18 mouse cellular contexts compared by ENCODE assay signal in the genomic region with DNA sequence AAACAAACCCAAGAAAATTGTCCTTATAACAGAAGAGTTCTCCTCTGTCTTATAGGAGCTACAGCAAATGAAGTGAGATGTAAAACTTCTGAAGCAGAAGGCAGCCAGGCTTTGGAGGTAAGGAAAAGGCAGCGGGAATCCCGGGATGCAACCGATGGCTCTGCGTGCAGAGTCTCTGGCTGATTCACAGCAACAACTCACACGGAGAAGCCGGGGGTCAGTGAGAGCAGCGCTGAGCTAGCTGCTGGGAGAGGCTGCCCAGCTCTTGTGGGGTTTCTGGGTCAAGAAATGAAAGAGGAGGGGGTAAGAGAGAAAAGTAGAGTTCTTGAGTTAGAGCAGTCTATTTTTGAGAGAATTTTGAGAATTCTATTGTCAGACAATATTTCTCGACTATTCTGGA.
A peak's percentile ranks its signal among the peaks of the same experiment; 100 is the strongest.
DNase-seq lines count a peak whose midpoint lies in the region; ATAC-seq lines count a peak whose summit lies in the region.
"Had no signal": no experiment of that assay in that cellular context is flagged by ENCODE, and none has a peak within 500 bp of the region (broad histone marks: within the 10 kb centered on the region; RNA-seq: fewer than 3 reads in every experiment).

No protein-coding gene starts in this region.

- no peak for ATAC-seq in heart, embryonic 13.5 days (ENCODE audit: extremely low read depth, insufficient number of reproducible peaks, low FRiP score, low TSS enrichment)
- ATAC-seq in midbrain, embryonic 11.5 days (ENCODE audit: low FRiP score): 0 out of 2 replicates have a peak, but pooled peaks have one; percentile 43
- no peak for ATAC-seq in midbrain, embryonic 14.5 days (ENCODE audit: low FRiP score, low TSS enrichment)
- ATAC-seq in megakaryocyte, adult 5-6 weeks (ENCODE audit: poor library complexity, severe bottlenecking): no peak
- ATAC-seq: hindbrain, embryonic 16.5 days; liver, embryonic 12.5 days had no signal

- H3K36me3 ChIP-seq in heart, embryonic 13.5 days: peaks cover 5% of the 10 kb centered on the region
- no peaks in the 10 kb centered on the region for H3K36me3 ChIP-seq in midbrain, embryonic 11.5 days (ENCODE audit: control insufficient read depth, insufficient read depth, low read length)
- H3K36me3 ChIP-seq in midbrain, embryonic 14.5 days (ENCODE audit: control insufficient read depth, insufficient read depth, low read length): peaks cover 6% of the 10 kb centered on the region; the same call in 1 of the 2 replicates
- H3K36me3 ChIP-seq: embryonic facial prominence, embryonic 13.5 days; liver, embryonic 12.5 days; lung, embryonic 15.5 days had no signal

- H3K4me1 ChIP-seq in heart, embryonic 13.5 days: peaks cover 21% of the 10 kb centered on the region; the same call in 1 of the 2 replicates
- no peaks in the 10 kb centered on the region for H3K4me1 ChIP-seq in midbrain, embryonic 11.5 days (ENCODE audit: control insufficient read depth, insufficient read depth, low read length)
- H3K4me1 ChIP-seq in midbrain, embryonic 14.5 days (ENCODE audit: control insufficient read depth, insufficient read depth, low read length): no peaks in the 10 kb centered on the region
- H3K4me1 ChIP-seq: embryonic facial prominence, embryonic 13.5 days; limb, embryonic 10.5 days; liver, embryonic 12.5 days; neural tube, embryonic 13.5 days had no signal

- H3K4me3 ChIP-seq in heart, embryonic 13.5 days: no peak overlapping the region
- H3K4me3 ChIP-seq in midbrain, embryonic 11.5 days (ENCODE audit: low read depth, low read length): no peak overlapping the region
- H3K4me3 ChIP-seq in midbrain, embryonic 14.5 days (replicated peaks; ENCODE audit: low read depth, low read length): no peak overlapping the region
- H3K4me3 ChIP-seq: embryonic facial prominence, embryonic 13.5 days; layer of hippocampus, adult 2 months; limb, embryonic 10.5 days; liver, embryonic 12.5 days; lung, embryonic 15.5 days; neural tube, embryonic 13.5 days had no signal

- DNase-seq in adrenal gland, postnatal 25 days: peak; percentile 15
- DNase-seq in adrenal gland, postnatal 4 days (ENCODE audit: low spot score in 2 of 2): no peak
- no peak for DNase-seq in heart, postnatal 36 days
- DNase-seq in midbrain, embryonic 11.5 days (ENCODE audit: low spot score, missing footprints): no peak
- DNase-seq in midbrain, embryonic 14.5 days: no peak
- DNase-seq: gastrocnemius, postnatal 36 days; right cerebral cortex, postnatal 4 days; thymus, postnatal 36 days had no signal

- intact Hi-C loops in heart, postnatal 36 days (cut with DNase I): no loop called here

- no peak overlapping the region for H3K9ac ChIP-seq in heart, embryonic 13.5 days
- H3K9ac ChIP-seq in midbrain, embryonic 11.5 days (ENCODE audit: low read length): no peak overlapping the region
- no peak overlapping the region for H3K9ac ChIP-seq in midbrain, embryonic 14.5 days (replicated peaks; ENCODE audit: low read length)
- H3K9ac ChIP-seq: embryonic facial prominence, embryonic 13.5 days; liver, embryonic 12.5 days; lung, embryonic 15.5 days; neural tube, embryonic 13.5 days had no signal

- no peaks in the 10 kb centered on the region for H3K27me3 ChIP-seq in heart, embryonic 13.5 days (replicated peaks)
- H3K27me3 ChIP-seq in midbrain, embryonic 11.5 days (ENCODE audit: control insufficient read depth, insufficient read depth, low read length): no peaks in the 10 kb centered on the region
- H3K27me3 ChIP-seq in midbrain, embryonic 14.5 days (ENCODE audit: control insufficient read depth, insufficient read depth, low read length): no peaks in the 10 kb centered on the region
- H3K27me3 ChIP-seq: CH12.LX; embryonic facial prominence, embryonic 13.5 days; liver, embryonic 12.5 days; lung, embryonic 15.5 days; neural tube, embryonic 13.5 days had no signal

- 55% methylated on average over 8 of the region's 8 CpGs for WGBS in heart, embryonic 13.5 days
- 47% methylated on average over 8 of the region's 8 CpGs for WGBS in midbrain, embryonic 11.5 days
- 45% methylated on average over 8 of the region's 8 CpGs for WGBS in midbrain, embryonic 14.5 days

- H3K9me3 ChIP-seq in heart, embryonic 13.5 days: no peaks in the 10 kb centered on the region
- no peaks in the 10 kb centered on the region for H3K9me3 ChIP-seq in midbrain, embryonic 11.5 days (ENCODE audit: control insufficient read depth, low read length)
- H3K9me3 ChIP-seq in midbrain, embryonic 14.5 days (ENCODE audit: control insufficient read depth, low read length): no peaks in the 10 kb centered on the region
- H3K9me3 ChIP-seq: embryonic facial prominence, embryonic 13.5 days; limb, embryonic 10.5 days; liver, embryonic 12.5 days; lung, embryonic 15.5 days; neural tube, embryonic 13.5 days had no signal

- H3K4me2 ChIP-seq in heart, embryonic 13.5 days: peak overlapping the region; percentile 31
- H3K4me2 ChIP-seq in midbrain, embryonic 11.5 days: no peak overlapping the region
- no peak overlapping the region for H3K4me2 ChIP-seq in midbrain, embryonic 14.5 days (ENCODE audit: low read length)
- H3K4me2 ChIP-seq: embryonic facial prominence, embryonic 13.5 days; liver, embryonic 12.5 days; lung, embryonic 15.5 days; neural tube, embryonic 13.5 days had no signal

- H3K27ac ChIP-seq in heart, embryonic 13.5 days (replicated peaks): no peak overlapping the region
- no peak overlapping the region for H3K27ac ChIP-seq in midbrain, embryonic 11.5 days (ENCODE audit: low read depth, low read length)
- H3K27ac ChIP-seq in midbrain, embryonic 14.5 days (replicated peaks; ENCODE audit: low read depth, low read length): no peak overlapping the region
- H3K27ac ChIP-seq: embryonic facial prominence, embryonic 13.5 days; layer of hippocampus, adult 2 months; limb, embryonic 10.5 days; liver, embryonic 12.5 days; lung, embryonic 15.5 days; neural tube, embryonic 13.5 days had no signal
